Mouse (Mus musculus): ENCODE data around the gene Ano10. TPM values are rescaled to one million over a fixed set of nuclear protein-coding genes. Genes with fewer than 3 reads are reported as not detected.

Gene Ano10
- polyA plus RNA-seq, 1 experiment from 2014 or later = 39.0 TPM

DNA sequence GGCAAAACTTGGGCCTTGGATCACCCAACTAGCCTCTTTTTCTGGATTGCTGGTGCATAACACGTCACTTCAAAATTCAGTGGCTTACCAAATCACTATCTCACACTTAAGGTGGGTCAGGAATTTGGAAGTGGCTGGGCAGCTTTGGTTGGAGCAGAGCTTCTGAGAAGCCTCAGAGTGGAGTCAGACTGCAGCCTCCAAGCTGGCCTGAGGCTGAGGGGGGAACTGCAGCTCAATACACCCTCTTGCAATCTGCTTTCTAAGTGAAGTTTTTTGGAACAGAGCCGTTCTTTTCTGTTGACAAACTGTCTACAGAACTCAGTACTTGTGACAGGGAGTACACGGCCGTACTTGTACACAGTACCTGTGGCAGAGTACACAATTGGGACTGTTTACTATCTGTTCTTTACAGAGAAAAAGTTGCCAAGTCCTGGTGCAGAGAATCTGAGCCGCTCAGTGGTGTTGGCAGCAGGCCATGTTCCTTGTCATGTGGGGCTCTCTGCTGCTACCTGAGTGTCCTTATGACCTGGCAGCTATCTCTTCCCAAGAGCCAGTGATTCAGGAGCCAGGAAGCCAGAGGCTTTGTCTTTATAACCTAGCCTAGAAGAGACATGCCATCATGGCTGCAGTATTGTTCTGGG lies 99.1 kb downstream of the Ano10 start:
- Histone ChIP-seq H3K9me3 (no peaks in the 10 kb centered on the region), H3K4me1 (0 out of 2 replicates have a peak, but pooled peaks cover 3% of the 10 kb centered on the region), H3K27me3 (no peaks in the 10 kb centered on the region), H3K4me3 (no peak overlapping the region), H3K4me2 (replicated peaks) (no peak overlapping the region), H3K36me3 (0 out of 2 replicates have a peak, but pooled peaks cover 5% of the 10 kb centered on the region), H3K9ac (no peak overlapping the region), H3K27ac (no peak overlapping the region)
- no peak for ATAC-seq (ENCODE audit: insufficient number of reproducible peaks, insufficient read depth, low FRiP score, low TSS enrichment)
- WGBS = 85% methylated on average over 5 of the region's 5 CpGs

DNA sequence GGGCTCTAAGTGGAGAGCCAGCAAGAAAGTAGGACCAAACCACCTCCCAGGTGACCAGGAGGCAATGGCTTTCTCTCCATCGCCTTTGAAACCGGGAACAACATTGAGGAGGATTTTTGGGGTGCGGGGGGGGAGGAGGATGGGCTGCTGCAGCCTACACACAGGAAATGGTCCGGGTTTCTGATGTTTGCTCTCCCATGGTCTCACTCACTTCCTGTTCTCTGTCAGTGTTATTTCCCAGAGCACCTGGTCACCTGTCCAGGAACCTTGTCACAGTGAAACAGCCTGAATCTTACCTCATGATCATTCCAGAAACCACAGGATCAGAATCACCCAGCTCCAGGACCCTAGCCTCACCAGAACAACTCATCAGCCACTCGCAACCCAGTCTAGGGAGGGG lies 100.4 kb downstream of the Ano10 start:
- Histone ChIP-seq H3K27ac (no peak overlapping the region), H3K9ac (no peak overlapping the region), H3K36me3 (0 out of 2 replicates have a peak, but pooled peaks cover 5% of the 10 kb centered on the region), H3K4me3 (no peak overlapping the region), H3K9me3 (no peaks in the 10 kb centered on the region), H3K4me1 (0 out of 2 replicates have a peak, but pooled peaks cover 3% of the 10 kb centered on the region), H3K4me2 (replicated peaks) (no peak overlapping the region), H3K27me3 (no peaks in the 10 kb centered on the region)
- 79% methylated on average over 5 of the region's 5 CpGs for WGBS
- no peak for ATAC-seq (ENCODE audit: insufficient number of reproducible peaks, insufficient read depth, low FRiP score, low TSS enrichment)

DNA sequence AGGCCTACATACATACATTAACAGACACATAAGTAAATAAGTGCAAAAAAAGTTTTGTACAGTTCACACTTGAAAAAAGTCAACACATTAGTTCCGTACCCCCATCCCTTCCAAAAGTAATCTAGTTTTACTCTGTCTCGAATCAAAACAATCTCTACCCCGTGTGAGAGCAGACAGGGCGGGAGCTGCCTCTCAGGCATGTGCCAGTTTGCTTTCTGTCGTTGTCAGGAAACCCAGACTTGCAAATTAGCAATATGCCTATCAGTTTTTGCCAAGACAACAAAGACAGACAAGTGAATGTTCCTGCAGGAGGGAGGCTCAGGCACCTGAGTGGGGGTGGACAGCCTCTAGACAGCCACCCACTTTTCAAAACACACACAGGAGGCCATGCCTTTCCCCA lies 100.9 kb downstream of the Ano10 start:
- H3K36me3 ChIP-seq = 0 out of 2 replicates have a peak, but pooled peaks cover 5% of the 10 kb centered on the region
- H3K4me3 ChIP-seq = no peak overlapping the region
- 68% methylated on average over 5 of the region's 5 CpGs for WGBS
- no peak overlapping the region for H3K9ac ChIP-seq
- ATAC-seq (ENCODE audit: insufficient number of reproducible peaks, insufficient read depth, low FRiP score, low TSS enrichment) = no peak
- no peak overlapping the region for H3K4me2 ChIP-seq (replicated peaks)
- no peaks in the 10 kb centered on the region for H3K27me3 ChIP-seq
- H3K27ac ChIP-seq = no peak overlapping the region
- H3K9me3 ChIP-seq = no peaks in the 10 kb centered on the region
- H3K4me1 ChIP-seq = 0 out of 2 replicates have a peak, but pooled peaks cover 3% of the 10 kb centered on the region

DNA sequence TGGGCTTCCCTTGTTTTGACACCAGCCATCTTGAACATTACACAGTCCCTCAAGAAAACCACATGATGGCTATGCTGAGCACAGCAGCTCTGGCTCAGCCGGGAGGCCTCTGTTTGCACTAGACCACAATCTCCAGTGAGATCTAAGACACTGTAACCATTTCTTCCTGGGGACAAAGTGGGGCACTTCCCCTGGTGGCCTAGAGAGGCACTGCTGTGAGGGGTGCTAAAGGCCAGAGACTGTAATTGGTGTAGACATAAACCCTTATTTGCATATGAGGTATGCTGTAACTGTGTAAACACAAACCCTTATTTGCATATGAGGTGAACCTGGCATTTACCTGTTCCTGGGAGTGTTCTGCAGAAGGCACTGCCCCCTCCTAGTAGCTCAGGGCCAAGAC lies 105.5 kb downstream of the Ano10 start:
- H3K4me3 ChIP-seq = no peak overlapping the region
- H3K9me3 ChIP-seq = no peaks in the 10 kb centered on the region
- no peak for ATAC-seq (ENCODE audit: insufficient number of reproducible peaks, insufficient read depth, low FRiP score, low TSS enrichment)
- 26% methylated on average over 1 of the region's 1 CpGs for WGBS
- H3K27ac ChIP-seq = no peak overlapping the region
- no peaks in the 10 kb centered on the region for H3K27me3 ChIP-seq
- no peaks in the 10 kb centered on the region for H3K36me3 ChIP-seq
- H3K4me2 ChIP-seq (replicated peaks) = no peak overlapping the region
- peaks cover 4% of the 10 kb centered on the region; the same call in 1 of the 2 replicates for H3K4me1 ChIP-seq
- H3K9ac ChIP-seq = no peak overlapping the region

DNA sequence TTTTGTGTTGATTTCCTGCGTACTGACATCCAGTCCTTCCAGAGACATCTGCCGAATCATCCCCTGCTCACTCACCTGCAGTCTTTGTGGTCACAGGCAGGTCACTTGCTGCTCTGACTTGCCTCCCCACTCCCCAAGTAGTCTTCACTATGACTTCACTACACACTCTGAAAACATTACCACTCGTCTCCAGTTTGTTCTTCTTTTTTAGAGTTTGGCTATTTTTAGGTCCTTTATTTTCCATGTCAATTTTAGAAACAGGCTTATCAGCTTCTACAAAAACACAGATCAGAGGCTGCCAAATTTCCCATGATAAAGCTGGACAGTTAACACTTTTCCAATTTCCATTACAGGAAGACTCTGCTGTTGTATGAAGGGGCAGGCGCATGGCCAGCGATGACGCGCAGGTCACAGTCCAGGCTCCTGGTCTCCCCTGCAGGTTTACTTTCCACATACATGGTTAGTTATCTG lies 106.7 kb downstream of the Ano10 start:
- Histone ChIP-seq H3K27ac (no peak overlapping the region), H3K27me3 (no peaks in the 10 kb centered on the region), H3K9me3 (no peaks in the 10 kb centered on the region), H3K4me3 (no peak overlapping the region), H3K36me3 (no peaks in the 10 kb centered on the region), H3K9ac (no peak overlapping the region), H3K4me2 (replicated peaks) (no peak overlapping the region), H3K4me1 (peaks cover 4% of the 10 kb centered on the region; the same call in 1 of the 2 replicates)
- ATAC-seq (ENCODE audit: insufficient number of reproducible peaks, insufficient read depth, low FRiP score, low TSS enrichment) = no peak
- 81% methylated on average over 7 of the region's 7 CpGs for WGBS

DNA sequence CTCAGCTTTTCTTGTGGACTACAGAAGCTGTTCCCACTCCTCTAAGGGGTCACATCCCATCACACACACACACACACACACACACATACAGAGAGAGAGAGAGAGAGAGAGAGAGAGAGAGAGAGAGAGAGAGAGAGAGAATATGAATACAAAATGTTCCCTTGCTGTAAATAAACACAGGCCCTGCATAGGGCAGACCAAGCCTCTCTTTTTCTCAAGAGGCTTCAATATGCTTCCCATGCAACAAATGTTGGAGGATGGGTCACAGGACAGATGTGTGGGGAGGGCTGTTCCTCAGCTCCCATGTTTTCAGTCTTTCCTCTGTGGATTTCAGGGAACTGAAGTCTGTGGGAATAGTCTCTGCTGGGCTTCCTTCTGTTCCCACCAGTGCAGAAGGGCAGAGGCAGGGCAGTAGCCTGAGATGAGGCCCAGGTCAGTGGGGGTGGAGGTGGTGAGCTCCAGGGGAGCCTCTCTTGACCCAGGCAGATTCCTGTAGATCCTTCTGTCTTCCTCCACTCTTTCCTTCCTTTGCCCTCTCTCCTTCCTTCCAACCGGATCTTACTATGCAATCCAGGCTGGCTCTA lies 107.5 kb downstream of the Ano10 start:
- Histone ChIP-seq H3K27me3 (no peaks in the 10 kb centered on the region), H3K9me3 (no peaks in the 10 kb centered on the region), H3K4me2 (replicated peaks) (no peak overlapping the region), H3K27ac (0 out of 2 replicates have a peak overlapping the region, but pooled peaks have one; percentile 33), H3K4me1 (peaks cover 4% of the 10 kb centered on the region; the same call in 1 of the 2 replicates), H3K4me3 (no peak overlapping the region), H3K36me3 (no peaks in the 10 kb centered on the region), H3K9ac (no peak overlapping the region)
- ATAC-seq (ENCODE audit: insufficient number of reproducible peaks, insufficient read depth, low FRiP score, low TSS enrichment) = no peak
- WGBS = 56% methylated on average over 1 of the region's 1 CpGs

DNA sequence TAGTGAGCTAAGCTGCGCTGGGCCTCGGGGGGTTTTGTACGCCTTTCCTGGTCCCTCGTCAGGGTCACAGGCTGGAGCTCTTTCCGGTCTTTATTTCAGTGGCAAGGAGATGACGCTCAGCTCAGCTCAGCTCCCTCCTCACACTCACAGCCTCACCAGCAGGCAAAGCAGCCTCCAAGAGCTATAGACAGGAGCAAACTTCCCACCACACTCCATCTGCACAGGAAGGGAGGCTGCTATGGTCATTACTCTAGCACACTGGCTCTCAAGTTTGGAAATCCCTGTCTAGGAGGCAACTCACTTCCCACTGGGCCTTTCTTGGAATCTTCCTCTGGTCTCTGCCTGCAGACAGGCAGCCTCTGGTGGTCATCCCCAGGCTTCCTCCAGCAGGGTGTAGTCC lies 108.3 kb downstream of the Ano10 start:
- WGBS = 42% methylated on average over 6 of the region's 6 CpGs
- peaks cover 4% of the 10 kb centered on the region; the same call in 1 of the 2 replicates for H3K4me1 ChIP-seq
- no peaks in the 10 kb centered on the region for H3K9me3 ChIP-seq
- H3K9ac ChIP-seq = no peak overlapping the region
- ATAC-seq (ENCODE audit: insufficient number of reproducible peaks, insufficient read depth, low FRiP score, low TSS enrichment) = no peak
- no peaks in the 10 kb centered on the region for H3K27me3 ChIP-seq
- H3K4me3 ChIP-seq = no peak overlapping the region
- H3K36me3 ChIP-seq = no peaks in the 10 kb centered on the region
- H3K4me2 ChIP-seq (replicated peaks) = no peak overlapping the region
- peak overlapping the region; percentile 36; the same call in 1 of the 2 replicates for H3K27ac ChIP-seq

DNA sequence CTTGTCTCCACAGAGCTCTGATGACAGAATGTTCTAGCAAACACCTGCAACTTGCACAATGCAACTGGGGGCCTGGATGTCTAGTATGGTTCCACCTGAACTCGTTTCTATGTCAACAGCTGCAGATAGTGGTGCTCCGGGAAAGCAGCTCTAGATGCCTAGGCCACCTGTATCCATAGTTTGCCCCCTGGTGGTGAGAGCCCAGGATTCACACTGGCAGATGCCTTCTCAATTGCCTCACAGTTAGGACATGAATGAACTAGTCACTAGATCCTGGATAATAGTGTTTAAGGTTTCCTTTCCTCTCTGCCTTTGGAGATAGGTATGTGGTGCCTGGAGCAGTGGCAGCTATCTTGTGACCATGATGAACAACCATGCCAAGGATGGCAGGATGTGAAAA lies 109.2 kb downstream of the Ano10 start:
- Histone ChIP-seq H3K4me2 (replicated peaks) (no peak overlapping the region), H3K4me1 (peaks cover 4% of the 10 kb centered on the region; the same call in 1 of the 2 replicates), H3K4me3 (no peak overlapping the region), H3K27me3 (no peaks in the 10 kb centered on the region), H3K36me3 (no peaks in the 10 kb centered on the region), H3K9me3 (no peaks in the 10 kb centered on the region), H3K9ac (no peak overlapping the region), H3K27ac (no peak overlapping the region)
- ATAC-seq (ENCODE audit: insufficient number of reproducible peaks, insufficient read depth, low FRiP score, low TSS enrichment) = no peak
- 32% methylated on average over 2 of the region's 2 CpGs for WGBS

DNA sequence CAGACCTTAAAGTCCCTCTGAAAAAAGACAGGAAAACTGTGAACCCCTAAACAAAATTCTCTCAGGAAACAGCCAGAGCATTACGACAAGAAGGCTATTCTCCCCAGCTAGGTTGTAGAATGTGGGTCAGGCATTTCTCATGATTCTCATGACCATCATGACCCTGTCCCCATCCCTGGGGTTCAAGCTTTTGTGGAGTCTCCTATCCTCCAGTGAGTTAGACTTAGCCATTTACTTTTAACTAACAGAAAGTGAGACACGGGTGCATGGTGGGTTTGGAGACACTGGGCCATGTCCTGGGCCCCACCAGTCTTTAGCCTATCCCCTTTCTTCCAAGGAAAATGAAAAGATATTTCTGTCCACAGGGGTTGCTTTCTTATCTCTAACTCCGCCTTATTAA lies 109.9 kb downstream of the Ano10 start:
- Histone ChIP-seq H3K4me1 (peaks cover 4% of the 10 kb centered on the region; the same call in 1 of the 2 replicates), H3K4me3 (no peak overlapping the region), H3K9me3 (no peaks in the 10 kb centered on the region), H3K27me3 (no peaks in the 10 kb centered on the region), H3K36me3 (no peaks in the 10 kb centered on the region), H3K4me2 (replicated peaks) (no peak overlapping the region), H3K27ac (no peak overlapping the region), H3K9ac (no peak overlapping the region)
- no peak for ATAC-seq (ENCODE audit: insufficient number of reproducible peaks, insufficient read depth, low FRiP score, low TSS enrichment)
- WGBS = 90% methylated on average over 3 of the region's 3 CpGs

DNA sequence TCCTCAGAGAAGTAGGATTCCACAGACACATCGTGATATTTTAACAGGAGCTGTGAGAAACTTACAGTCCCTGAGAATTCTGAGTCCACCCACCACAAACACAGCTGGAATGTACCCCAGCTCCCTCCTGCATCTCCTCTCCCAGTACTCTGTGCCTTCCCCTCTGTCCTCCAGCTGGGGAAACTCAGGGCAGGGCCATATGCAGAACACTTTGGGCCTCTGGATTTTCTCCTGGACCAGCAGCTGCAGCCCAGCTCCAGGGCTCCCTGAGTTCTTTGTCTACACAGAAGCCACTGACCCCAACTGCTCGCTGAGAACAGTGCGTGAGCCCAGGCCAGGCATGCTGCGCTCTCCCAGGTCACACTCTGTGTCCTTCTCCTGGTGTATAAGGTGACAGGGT lies 111.1 kb downstream of the Ano10 start:
- Histone ChIP-seq H3K9ac (no peak overlapping the region), H3K4me2 (replicated peaks) (no peak overlapping the region), H3K27ac (no peak overlapping the region), H3K36me3 (no peaks in the 10 kb centered on the region), H3K27me3 (no peaks in the 10 kb centered on the region), H3K9me3 (no peaks in the 10 kb centered on the region), H3K4me1 (peaks cover 9% of the 10 kb centered on the region; the same call in 1 of the 2 replicates), H3K4me3 (no peak overlapping the region)
- WGBS = 78% methylated on average over 4 of the region's 4 CpGs
- no peak for ATAC-seq (ENCODE audit: insufficient number of reproducible peaks, insufficient read depth, low FRiP score, low TSS enrichment)

DNA sequence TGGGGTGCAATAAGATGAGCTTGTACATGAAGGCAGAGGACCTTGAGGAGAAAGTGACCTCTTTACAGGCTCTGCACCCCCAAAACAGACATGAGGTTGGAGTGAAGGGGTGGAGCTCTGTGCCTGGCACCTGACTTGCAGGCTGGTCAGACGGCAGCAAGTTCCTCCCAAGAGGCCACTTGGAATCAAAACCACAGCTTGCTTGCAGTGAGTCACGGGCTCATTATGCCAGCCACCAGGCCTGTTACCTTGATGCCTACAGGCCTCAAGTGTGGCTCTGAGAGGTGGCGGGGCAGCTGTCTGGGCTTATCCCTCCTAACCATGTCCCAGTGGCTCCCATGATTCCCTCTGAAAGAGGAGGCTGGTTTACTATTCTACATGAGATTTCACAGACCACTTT lies 114.1 kb downstream of the Ano10 start:
- 0 out of 2 replicates have a peak, but pooled peaks cover 4% of the 10 kb centered on the region for H3K36me3 ChIP-seq
- no peak overlapping the region for H3K27ac ChIP-seq
- no peak overlapping the region for H3K4me3 ChIP-seq
- H3K4me2 ChIP-seq (replicated peaks) = no peak overlapping the region
- H3K27me3 ChIP-seq = no peaks in the 10 kb centered on the region
- H3K9ac ChIP-seq = no peak overlapping the region
- peaks cover 5% of the 10 kb centered on the region; the same call in 1 of the 2 replicates for H3K4me1 ChIP-seq
- WGBS = 65% methylated on average over 3 of the region's 3 CpGs
- H3K9me3 ChIP-seq = no peaks in the 10 kb centered on the region
- no peak for ATAC-seq (ENCODE audit: insufficient number of reproducible peaks, insufficient read depth, low FRiP score, low TSS enrichment)

DNA sequence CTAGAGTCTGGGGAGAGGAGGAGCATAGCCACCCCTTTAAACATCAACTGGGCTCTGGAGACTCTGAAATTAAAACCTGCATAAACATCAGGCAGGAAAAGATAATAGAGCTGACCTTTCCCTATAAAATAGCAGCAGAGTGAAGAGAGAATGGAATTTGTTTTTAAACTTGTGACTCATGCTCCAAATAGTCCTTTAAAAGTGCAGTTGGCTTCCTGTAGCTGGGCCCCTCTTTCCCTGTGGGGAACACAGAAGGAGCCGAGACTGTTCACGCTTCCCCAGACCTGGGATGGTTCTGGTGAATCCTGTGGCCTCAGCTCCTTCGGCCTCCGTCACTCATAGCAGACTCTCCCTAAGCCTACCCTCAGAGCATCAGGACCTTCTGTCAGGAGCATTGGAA lies 115.8 kb downstream of the Ano10 start:
- Histone ChIP-seq H3K4me3 (no peak overlapping the region), H3K27me3 (no peaks in the 10 kb centered on the region), H3K9me3 (no peaks in the 10 kb centered on the region), H3K36me3 (0 out of 2 replicates have a peak, but pooled peaks cover 13% of the 10 kb centered on the region), H3K4me1 (peaks cover 5% of the 10 kb centered on the region; the same call in 1 of the 2 replicates), H3K4me2 (replicated peaks) (no peak overlapping the region), H3K9ac (no peak overlapping the region), H3K27ac (no peak overlapping the region)
- WGBS = 57% methylated on average over 4 of the region's 4 CpGs
- no peak for ATAC-seq (ENCODE audit: insufficient number of reproducible peaks, insufficient read depth, low FRiP score, low TSS enrichment)

All from embryonic facial prominence, embryonic 12.5 days (tissue).